Mouse (Mus musculus) mouse embryonic stem cell (cell line): ENCODE results near the gene Gm17304.

Source experiments
- in situ Hi-C, 2 experiments: fragments of 300-500 bp; cut with MboI; formaldehyde crosslinking; loops; 1 replicate in 1 of 2; 3 replicates in 1 of 2; pipeline ENCODE4 v1.14.3; 2019 to 2020; ENCODE audit warnings: low sequenced_read_pairs in 2 of 2, low pct_unique_long_range_greater_than_20kb in 1 of 2, mixed read lengths in 1 of 2; ENCODE audit not compliant: unreplicated experiment in 1 of 2

Gene Gm17304

DNA sequence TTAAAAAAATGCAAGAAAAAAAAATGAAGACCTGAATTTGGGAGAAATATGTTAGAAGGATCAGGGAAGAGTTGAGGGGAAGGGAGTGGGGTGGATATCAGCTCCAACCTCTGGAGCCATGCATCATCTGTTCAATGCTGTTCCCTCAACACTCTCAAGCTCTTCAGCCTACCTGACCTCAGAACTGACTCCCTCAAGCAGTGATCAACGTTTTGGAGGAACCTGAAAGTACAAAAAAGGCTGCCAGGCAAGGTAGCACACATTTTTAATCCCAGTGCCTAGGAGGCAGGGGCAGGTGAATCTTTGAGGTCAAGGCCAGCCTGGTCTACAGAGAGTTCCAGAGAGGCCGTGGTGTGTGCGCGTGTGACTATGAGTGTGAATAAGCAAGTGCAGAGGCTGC, at the start of gene Gm17304:
Gm17304 (plus strand) TSS at position 301 of the 400 bp plus-strand sequence.
- in situ Hi-C loops = no loop called here

DNA sequence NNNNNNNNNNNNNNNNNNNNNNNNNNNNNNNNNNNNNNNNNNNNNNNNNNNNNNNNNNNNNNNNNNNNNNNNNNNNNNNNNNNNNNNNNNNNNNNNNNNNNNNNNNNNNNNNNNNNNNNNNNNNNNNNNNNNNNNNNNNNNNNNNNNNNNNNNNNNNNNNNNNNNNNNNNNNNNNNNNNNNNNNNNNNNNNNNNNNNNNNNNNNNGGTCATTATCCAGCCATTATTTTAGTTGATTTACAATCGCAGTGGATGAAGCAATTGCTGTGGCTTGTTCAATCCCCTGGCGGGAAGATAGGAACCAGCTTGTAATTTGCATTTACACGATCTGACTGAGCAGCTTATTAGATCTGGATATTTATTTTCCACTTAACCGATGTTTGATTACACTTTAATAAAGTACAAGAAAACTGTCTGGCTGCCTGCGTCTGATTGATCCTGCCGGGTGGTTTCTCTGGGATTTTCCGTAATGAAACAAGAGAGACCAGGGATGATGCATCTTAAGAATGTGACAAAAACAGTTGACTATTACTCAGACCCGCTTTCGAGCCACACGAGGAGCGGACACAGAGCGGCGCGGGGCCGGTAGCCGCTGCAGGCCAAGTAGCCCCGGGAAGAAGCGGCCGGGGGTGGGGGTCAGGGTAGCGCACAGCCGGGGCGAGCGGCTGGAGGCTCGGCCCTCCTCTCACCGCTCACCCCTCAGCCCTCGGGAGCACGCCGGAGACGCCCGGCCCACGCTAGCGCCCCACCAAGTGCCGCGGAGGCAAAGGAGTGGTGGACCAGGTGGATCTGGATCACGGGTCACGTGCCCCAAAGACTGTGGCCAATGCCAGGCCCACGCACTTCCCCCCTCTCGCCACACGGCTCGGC, 48.0 kb upstream of the Gm17304 start:
- in situ Hi-C loops = no loop called here

DNA sequence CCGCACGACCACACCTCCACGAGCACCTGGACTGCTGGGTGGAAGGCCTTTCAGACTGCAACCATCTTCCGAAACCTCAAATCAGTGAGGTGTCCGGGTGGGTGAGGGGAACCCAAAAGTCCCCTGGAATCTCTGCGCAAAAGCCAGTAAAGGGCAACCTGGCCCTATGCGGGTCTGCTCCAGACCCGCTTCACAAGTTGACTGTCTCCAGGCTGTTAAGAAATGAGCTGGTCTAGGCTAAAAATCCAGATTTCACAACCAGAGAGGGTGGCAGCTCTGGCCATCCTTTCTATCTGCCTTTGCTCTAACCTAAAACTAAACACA, 47.4 kb upstream of the Gm17304 start:
- in situ Hi-C loops = no loop called here

GRCm38 (mm10) chr5:106566025-106566424, 42.9 kb upstream of the Gm17304 start:
- in situ Hi-C loops = no loop called here

- in situ Hi-C loops = no loop called here
Measured at GRCm38 (mm10) chr5:106573742-106574559, 34.9 kb upstream of the Gm17304 start.

DNA sequence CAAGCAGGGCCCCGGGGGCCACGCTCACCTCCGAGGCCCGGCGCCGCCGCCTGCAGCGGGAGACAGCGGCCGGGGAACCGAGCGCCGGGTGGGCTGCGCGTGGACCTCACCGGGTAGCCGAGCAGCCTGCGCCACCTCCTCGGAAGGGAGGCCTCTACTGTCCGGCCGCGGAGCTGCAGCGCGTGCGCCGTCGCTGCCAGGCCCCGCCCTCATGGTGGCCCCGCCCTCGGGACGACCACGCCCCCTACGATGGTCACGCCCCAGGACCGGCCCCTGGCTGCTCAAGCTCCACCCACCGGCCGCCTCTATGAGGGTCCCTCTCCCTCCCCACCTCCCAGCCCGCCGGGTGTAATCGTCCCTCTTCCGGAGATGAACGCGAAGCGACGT, 34.3 kb upstream of the Gm17304 start:
- in situ Hi-C loops = no loop called here

DNA sequence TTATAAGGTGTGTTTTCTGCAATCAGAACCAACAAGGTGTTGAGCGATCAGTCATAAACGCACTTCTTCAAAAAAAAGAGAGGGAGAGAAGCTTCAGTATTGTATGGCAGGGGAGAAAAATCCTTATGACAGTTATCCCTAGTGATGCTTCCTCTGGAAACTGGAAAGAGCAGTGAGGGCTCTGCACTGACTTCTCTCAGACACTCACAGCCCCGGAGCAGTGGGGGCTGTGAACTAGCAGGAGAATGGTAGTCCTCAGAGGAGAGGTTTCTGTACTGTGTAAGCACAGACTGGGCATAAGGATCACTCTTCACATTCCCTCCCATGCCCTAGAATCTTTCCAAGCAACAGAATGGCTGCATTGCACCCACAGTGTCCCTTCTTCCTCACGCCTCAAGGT, 33.8 kb upstream of the Gm17304 start:
- in situ Hi-C loops = no loop called here

GRCm38 (mm10) chr5:106577237-106577888, 31.5 kb upstream of the Gm17304 start:
- in situ Hi-C loops = no loop called here

DNA sequence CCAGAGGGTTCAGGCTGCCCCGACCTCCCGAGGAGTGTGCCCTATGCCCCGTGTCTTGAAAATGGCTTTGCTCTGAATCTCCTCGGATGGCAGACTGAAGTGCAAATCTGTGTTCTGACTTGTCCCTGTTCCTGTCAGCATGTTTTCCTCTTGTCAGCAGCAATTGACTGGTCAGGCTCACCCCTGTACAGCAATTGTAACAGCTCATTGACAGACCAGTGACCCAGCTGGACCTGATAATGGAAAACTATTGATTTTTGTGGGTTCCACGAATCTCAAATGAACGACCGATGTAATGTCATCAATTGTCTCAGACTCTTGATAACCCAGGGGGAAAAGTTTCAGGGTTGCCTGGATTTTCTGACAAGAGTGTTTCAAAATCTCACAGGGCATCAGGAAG, 28.0 kb upstream of the Gm17304 start:
- in situ Hi-C loops = no loop called here

DNA sequence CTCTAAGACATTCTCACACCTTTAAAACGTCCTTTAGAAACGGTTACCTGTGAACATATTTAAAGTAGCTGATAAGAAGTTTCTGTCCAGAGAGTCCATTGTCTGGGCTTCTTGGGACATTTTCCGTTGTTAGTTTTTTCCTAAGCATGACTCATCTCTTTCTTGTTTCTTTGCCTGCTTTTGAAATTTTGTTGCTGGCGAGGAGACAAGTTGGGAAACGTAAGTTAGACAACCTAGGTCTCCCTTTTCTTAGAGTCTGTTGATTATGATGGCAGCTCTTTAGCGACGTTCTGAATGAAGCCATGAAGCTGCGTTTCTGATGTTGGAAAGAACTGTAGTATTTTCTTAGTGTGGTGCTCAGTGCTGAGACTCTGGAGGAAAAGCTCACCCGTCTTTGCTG, 19.9 kb upstream of the Gm17304 start:
- in situ Hi-C loops = no loop called here

- in situ Hi-C loops = no loop called here
Measured at GRCm38 (mm10) chr5:106589670-106590069, 19.2 kb upstream of the Gm17304 start.

DNA sequence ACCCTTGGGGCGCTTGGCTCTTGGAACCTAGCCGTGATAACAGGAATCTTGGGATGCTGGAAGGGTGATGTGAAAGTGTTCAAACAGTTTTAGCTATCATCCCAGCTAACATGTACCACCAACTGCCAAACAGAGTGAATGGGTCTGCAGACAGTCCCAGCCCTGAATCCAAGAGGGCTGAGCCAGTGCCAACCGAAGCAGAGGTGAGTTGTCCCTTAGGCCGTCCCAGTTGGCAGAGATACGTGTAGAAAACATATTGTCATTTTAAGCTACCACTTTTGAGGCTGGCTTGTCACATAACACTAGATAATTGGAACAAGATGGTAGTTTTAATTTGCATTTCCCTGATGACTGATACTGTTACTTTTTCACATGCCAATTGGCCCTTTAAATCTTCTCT, 18.2 kb upstream of the Gm17304 start:
- in situ Hi-C loops = no loop called here

GRCm38 (mm10) chr5:106594388-106594787, 14.5 kb upstream of the Gm17304 start:
- in situ Hi-C loops = no loop called here

DNA sequence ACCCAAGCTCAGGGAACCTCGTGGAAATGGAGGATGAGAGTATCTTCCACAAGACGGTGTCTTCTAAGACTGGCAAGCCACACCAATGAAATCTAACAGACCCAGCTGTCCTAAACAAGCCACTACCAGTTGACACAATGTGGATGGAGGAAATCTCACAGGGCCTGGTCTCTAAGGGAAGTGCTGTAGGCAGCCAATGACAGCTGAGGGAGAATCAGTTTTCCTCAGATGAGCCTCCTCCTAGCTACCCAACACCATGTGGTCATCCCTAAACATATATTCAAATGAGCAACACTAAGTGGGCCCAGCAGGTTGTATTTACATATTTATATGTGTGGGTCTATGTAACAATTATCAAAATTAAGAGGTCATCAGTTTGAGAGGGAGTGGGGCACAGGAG, 11.4 kb upstream of the Gm17304 start:
- in situ Hi-C loops = no loop called here

GRCm38 (mm10) chr5:106599482-106599881, 9.4 kb upstream of the Gm17304 start:
- in situ Hi-C loops = no loop called here

- in situ Hi-C loops = no loop called here
Measured at GRCm38 (mm10) chr5:106604381-106604780, 4.5 kb upstream of the Gm17304 start.

DNA sequence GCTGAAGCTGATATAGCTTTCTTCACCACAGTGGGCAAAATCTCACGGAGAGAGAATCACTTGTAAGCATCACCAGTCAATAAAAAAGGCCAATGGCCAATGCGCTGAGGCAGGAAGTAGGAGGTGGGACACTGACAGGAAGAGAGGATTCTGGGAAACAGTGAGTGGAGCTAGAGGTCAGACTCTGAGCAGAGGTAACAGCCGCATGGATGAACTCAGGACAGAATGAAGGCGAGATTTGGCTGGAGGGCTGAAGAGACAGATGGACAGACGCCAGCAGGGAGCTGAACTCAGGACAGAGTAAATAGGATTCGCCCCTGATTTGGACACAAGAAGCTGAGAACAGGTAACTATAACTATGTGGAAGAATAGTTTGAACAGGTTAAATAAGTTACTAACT, 3.8 kb upstream of the Gm17304 start:
- in situ Hi-C loops = no loop called here

- in situ Hi-C loops = no loop called here
Measured at GRCm38 (mm10) chr5:106607081-106607480, 1.8 kb upstream of the Gm17304 start.

- in situ Hi-C loops = no loop called here
Measured at GRCm38 (mm10) chr5:106612151-106612550, 3.3 kb downstream of the Gm17304 start.
